Comparison of ENCODE assay signal across 10 mouse cellular contexts in genomic region chr3:68693441-68694048, GRCm38 (mm10). TPM values are rescaled to one million over a fixed set of nuclear protein-coding genes. Genes with fewer than 3 reads are reported as not detected.
DNase-seq lines count a peak whose midpoint lies in the region; ATAC-seq and TF ChIP-seq lines count a peak whose summit lies in the region.
"Had no signal": no experiment of that assay in that cellular context is flagged by ENCODE, and none has a peak within 500 bp of the region (broad histone marks: within the 10 kb centered on the region; RNA-seq: fewer than 3 reads in every experiment).

No protein-coding gene starts in this region.

- peak; percentile 87 to 88 for DNase-seq in heart, adult 18-20 months
- DNase-seq in adipocyte (ENCODE audit: low spot score): peak; percentile 35
- DNase-seq in frontal cortex, adult 2 months (ENCODE audit: extremely low spot score in 1 of 2, low spot score in 1 of 2): peak; percentile 78 to 90
- DNase-seq in kidney, adult 8-10 months: peak; percentile 28 to 30
- peak; percentile 82 for DNase-seq in left cerebral cortex, postnatal 4 days
- peak; percentile 63 for DNase-seq in midbrain, postnatal 0 days (ENCODE audit: low spot score)
- peak; percentile 35 to 56 for DNase-seq in thymus, postnatal 36 days

- ATAC-seq in heart, embryonic 12.5 days (ENCODE audit: insufficient number of reproducible peaks, low FRiP score): no peak
- ATAC-seq in midbrain, postnatal 0 days (ENCODE audit: low FRiP score): peak; percentile 68

- no peaks in the 10 kb centered on the region for H3K9me3 ChIP-seq in heart, embryonic 12.5 days (replicated peaks)
- H3K9me3 ChIP-seq in midbrain, postnatal 0 days (ENCODE audit: low read length): no peaks in the 10 kb centered on the region
- H3K9me3 ChIP-seq: heart, embryonic 13.5 days had no signal

- intact Hi-C loops in left cerebral cortex, postnatal 4 days (cut with DNase I): no loop called here

- H3K4me2 ChIP-seq in heart, embryonic 12.5 days: no peak overlapping the region
- H3K4me2 ChIP-seq in midbrain, postnatal 0 days (ENCODE audit: low read depth, low read length, poor library complexity, severe bottlenecking): no peak overlapping the region
- H3K4me2 ChIP-seq: heart, embryonic 13.5 days had no signal

- WGBS in heart, embryonic 12.5 days: 44% methylated on average over 11 of the region's 11 CpGs
- 39% methylated on average over 11 of the region's 11 CpGs for WGBS in midbrain, postnatal 0 days

- no peak overlapping the region for H3K4me3 ChIP-seq in heart, embryonic 12.5 days
- H3K4me3 ChIP-seq in midbrain, postnatal 0 days (ENCODE audit: low read depth, low read length): no peak overlapping the region
- H3K4me3 ChIP-seq: heart, embryonic 13.5 days had no signal

- H3K36me3 ChIP-seq in heart, embryonic 12.5 days: no peaks in the 10 kb centered on the region
- no peaks in the 10 kb centered on the region for H3K36me3 ChIP-seq in midbrain, postnatal 0 days (ENCODE audit: insufficient read depth, low read length)
- H3K36me3 ChIP-seq: heart, embryonic 13.5 days had no signal

- TF ChIP-seq CTCF in midbrain, postnatal 0 days (IDR thresholded peaks at IDR 0.05): no peak

- no peaks in the 10 kb centered on the region for H3K27me3 ChIP-seq in heart, embryonic 12.5 days (replicated peaks)
- H3K27me3 ChIP-seq in midbrain, postnatal 0 days (ENCODE audit: insufficient read depth, low read length): no peaks in the 10 kb centered on the region
- H3K27me3 ChIP-seq: heart, embryonic 13.5 days had no signal

- peaks cover 27% of the 10 kb centered on the region for H3K4me1 ChIP-seq in heart, embryonic 12.5 days (replicated peaks)
- H3K4me1 ChIP-seq in midbrain, postnatal 0 days (ENCODE audit: insufficient read depth, low read length): no peaks in the 10 kb centered on the region

- no peak overlapping the region for H3K9ac ChIP-seq in heart, embryonic 12.5 days
- no peak overlapping the region for H3K9ac ChIP-seq in midbrain, postnatal 0 days (replicated peaks; ENCODE audit: low read length, poor library complexity, severe bottlenecking)
- H3K9ac ChIP-seq: heart, embryonic 13.5 days had no signal

- no peak overlapping the region for H3K27ac ChIP-seq in heart, embryonic 12.5 days (ENCODE audit: poor library complexity, severe bottlenecking)
- H3K27ac ChIP-seq in midbrain, postnatal 0 days (ENCODE audit: low read depth, low read length): no peak overlapping the region
- H3K27ac ChIP-seq: heart, embryonic 13.5 days had no signal

RNA-seq across cellular contexts. Expression of gene Il12a, which starts 3.1 kb away (rescaled TPM):
- under 1 TPM in 1 of 2 experiments, not detected in 1; 0.82 TPM for total RNA-seq in heart, adult 18-20 months (2021)
- polyA plus RNA-seq in heart, embryonic 12.5 days (2016; fragmentation: Nextera tagmentation; extraction: Ambion mirVana): 0.20 TPM in 1 of 2 replicates, not detected in the other
- polyA plus RNA-seq in frontal cortex, adult 2 months (2012; rRNA removed): 4.0 and 5.5 TPM in 2 replicates
- total RNA-seq in left cerebral cortex, postnatal 4 days (2021): not detected
- total RNA-seq in midbrain, postnatal 0 days (2014; rRNA removed): 1.5 TPM in 1 of 2 replicates, not detected in the other
- polyA plus RNA-seq in midbrain, postnatal 0 days (2015; fragmentation: Nextera tagmentation; extraction: Ambion mirVana): not detected in 2 replicates
- total RNA-seq: ES-E14 had no signal
- polyA plus RNA-seq: heart, embryonic 13.5 days had no signal

Comparison
In these comparisons a context has a peak if more than half of its experiments do, and no peak if none do; other contexts are left out.
1. DNase-seq: peak in every context shown above with its lines; median percentile 88 in heart, adult 18-20 months; 84 in frontal cortex, adult 2 months; 82 in left cerebral cortex, postnatal 4 days; 63 in midbrain, postnatal 0 days; 46 in thymus, postnatal 36 days; 35 in adipocyte; 29 in kidney, adult 8-10 months.